Mouse (Mus musculus): ENCODE results near the gene Cant1.

Cant1 gene

GRCm38 (mm10) chr11:118431100-118431948 lies 12.4 kb upstream of the Cant1 start:
- DNase-seq (ENCODE audit: low read depth in 1 of 2, low spot score in 2 of 2): no peak

- DNase-seq (ENCODE audit: low read depth in 1 of 2, low spot score in 2 of 2): no peak
Measured at GRCm38 (mm10) chr11:118430291-118430885, 11.5 kb upstream of the Cant1 start.

DNA sequence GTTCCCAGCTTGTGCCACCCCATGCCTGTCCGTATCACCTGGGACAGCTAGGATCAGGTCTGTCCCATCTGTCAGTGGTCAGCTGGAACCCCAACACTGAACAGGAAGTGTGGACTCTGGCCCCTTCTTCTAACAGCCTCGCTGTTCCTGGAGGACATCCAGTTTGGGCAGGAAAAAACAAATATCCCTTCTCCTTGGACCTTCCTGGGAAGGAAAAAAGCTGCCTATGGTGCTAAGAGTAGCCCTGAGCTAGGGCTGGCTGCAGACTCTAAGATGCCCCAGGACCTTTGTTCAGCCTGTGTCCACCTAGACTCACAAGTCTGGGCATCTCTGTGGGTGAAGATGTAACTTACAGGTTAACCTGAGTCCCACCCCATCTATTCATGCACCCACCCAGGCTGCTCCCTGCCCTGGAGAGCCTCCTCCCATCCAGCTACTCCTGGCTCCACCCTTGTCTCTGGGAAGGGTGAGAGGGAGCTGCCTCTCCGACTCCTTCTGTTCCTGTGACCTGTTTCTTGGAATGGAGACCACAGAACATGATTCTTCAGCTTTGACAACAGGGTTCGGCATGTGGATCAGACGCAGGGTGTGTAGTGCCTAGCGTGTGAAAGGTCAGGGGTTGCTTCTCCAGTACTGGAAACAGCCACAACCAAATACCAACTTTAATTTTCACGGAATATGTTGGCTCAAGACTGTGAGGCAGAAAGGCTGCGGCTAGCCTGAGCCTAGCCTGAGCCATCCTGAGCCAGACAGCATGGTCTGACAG lies 10.2 kb upstream of the Cant1 start:
- no peak for DNase-seq (ENCODE audit: low read depth in 1 of 2, low spot score in 2 of 2)

- no peak for DNase-seq (ENCODE audit: low read depth in 1 of 2, low spot score in 2 of 2)
Measured at GRCm38 (mm10) chr11:118428460-118428868, 9.6 kb upstream of the Cant1 start.

GRCm38 (mm10) chr11:118427986-118428385 lies 9.1 kb upstream of the Cant1 start, which contains the start of gene C1qtnf1:
C1qtnf1 (plus strand) TSS chr11:118428203.
- no peak for DNase-seq (ENCODE audit: low read depth in 1 of 2, low spot score in 2 of 2)

- DNase-seq (ENCODE audit: low read depth in 1 of 2, low spot score in 2 of 2): no peak
Measured at GRCm38 (mm10) chr11:118427266-118427779, 8.4 kb upstream of the Cant1 start.

GRCm38 (mm10) chr11:118426765-118427164 lies 7.9 kb upstream of the Cant1 start:
- DNase-seq (ENCODE audit: low read depth in 1 of 2, low spot score in 2 of 2): no peak

DNA sequence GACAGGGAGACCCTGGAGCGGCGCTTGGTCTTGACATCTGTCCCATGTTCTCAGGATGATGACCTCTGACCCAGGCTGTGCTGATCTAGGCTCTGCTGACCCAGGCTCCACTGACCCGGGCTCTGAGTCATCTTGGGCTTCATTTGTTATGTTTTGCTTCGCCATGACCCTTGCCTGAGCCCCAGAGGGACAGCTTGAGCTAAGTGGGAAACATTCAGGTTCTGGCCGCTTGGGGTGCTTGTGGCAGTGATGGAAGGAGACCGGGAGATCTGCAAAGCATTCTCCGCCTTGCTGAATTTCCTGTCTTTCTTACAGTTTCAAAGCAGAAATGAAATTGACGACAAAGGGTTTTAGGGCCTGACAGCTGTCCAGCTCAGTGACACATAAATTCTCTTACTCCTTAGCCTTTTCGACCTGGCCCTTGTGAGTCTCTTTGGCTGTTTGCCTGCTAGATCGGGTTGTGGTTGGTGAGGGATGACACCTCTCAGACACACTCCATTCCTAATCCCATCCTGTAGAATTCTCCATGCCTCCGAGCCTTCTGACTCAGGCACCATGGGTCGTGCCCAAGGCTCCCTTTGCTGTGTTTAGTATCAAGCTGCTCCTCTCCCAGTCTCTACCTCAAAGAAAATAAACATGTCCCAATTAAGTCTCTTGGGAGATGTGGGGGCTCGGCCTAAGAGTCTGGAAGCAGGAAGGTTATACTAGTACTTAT lies 5.9 kb upstream of the Cant1 start:
- DNase-seq (ENCODE audit: low read depth in 1 of 2, low spot score in 2 of 2): no peak

DNA sequence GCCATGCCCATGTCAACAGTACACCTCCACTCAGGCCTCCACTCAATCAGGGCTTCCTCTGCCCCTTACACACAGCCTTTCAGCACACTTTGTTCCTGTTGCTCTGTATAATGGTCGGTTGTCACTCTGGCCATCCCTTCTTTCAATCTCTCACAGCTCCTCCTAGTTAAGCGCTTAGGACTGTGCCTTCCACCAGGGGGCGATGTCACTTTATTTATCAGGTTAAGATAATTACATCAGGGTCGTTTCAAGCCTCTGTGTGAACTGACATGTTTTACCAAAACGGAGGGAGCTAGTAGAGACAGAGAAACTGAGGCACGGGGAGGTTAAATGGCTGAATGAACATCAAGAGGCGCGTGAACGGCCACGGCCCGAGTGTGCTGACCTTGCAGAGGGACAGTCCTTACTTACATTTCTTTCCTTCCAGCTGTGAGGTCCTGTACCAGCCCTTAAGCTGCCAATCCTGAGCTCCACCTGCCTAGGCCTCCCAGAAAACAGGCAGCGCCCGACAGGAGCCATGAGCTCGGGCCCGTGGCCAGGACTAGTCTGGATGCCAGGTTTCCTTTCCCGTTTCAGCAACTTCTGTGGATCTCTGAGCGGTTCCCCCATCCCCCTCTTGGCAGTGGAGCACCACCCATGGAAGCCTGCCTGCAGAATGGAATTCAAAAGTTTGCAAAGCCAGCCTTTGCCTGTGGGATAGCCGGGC lies 4.5 kb upstream of the Cant1 start:
- peak; percentile 16 to 43 for DNase-seq (ENCODE audit: low read depth in 1 of 2, low spot score in 2 of 2)

- DNase-seq (ENCODE audit: low read depth in 1 of 2, low spot score in 2 of 2): no peak
Measured at GRCm38 (mm10) chr11:118420261-118420660, 1.4 kb upstream of the Cant1 start.

DNA sequence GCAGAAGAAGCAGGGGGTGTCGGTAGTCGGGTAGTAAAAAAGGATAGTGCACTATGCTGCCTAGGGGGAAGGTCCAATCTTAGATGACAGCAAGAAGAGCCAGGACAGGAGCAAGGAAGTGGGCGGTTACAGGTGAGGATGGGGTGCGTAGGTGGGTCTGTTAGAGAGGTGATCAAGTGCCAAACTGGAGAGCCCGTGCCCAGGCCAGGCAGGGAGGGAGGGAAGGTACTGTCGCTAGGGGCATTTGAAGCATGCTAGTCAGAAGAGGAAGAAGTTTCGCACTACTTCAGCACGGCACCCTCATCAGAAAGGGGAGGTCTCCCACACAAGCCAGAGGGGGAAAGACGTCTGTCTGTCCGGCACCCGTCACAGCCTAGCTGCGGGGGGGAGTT lies 448 bp downstream of the Cant1 start:
- DNase-seq (ENCODE audit: low read depth in 1 of 2, low spot score in 2 of 2): no peak

- DNase-seq (ENCODE audit: low read depth in 1 of 2, low spot score in 2 of 2): no peak
Measured at GRCm38 (mm10) chr11:118417496-118417895, 1.4 kb downstream of the Cant1 start.

GRCm38 (mm10) chr11:118416046-118416445 lies 2.8 kb downstream of the Cant1 start:
- DNase-seq (ENCODE audit: low read depth in 1 of 2, low spot score in 2 of 2): no peak

- DNase-seq (ENCODE audit: low read depth in 1 of 2, low spot score in 2 of 2): no peak
Measured at GRCm38 (mm10) chr11:118415630-118416029, 3.3 kb downstream of the Cant1 start.

GRCm38 (mm10) chr11:118414270-118414669 lies 4.6 kb downstream of the Cant1 start:
- DNase-seq (ENCODE audit: low read depth in 1 of 2, low spot score in 2 of 2): no peak

- no peak for DNase-seq (ENCODE audit: low read depth in 1 of 2, low spot score in 2 of 2)
Measured at GRCm38 (mm10) chr11:118413055-118413454, 5.8 kb downstream of the Cant1 start.

- DNase-seq (ENCODE audit: low read depth in 1 of 2, low spot score in 2 of 2): no peak
Measured at GRCm38 (mm10) chr11:118412601-118413000, 6.3 kb downstream of the Cant1 start.

DNA sequence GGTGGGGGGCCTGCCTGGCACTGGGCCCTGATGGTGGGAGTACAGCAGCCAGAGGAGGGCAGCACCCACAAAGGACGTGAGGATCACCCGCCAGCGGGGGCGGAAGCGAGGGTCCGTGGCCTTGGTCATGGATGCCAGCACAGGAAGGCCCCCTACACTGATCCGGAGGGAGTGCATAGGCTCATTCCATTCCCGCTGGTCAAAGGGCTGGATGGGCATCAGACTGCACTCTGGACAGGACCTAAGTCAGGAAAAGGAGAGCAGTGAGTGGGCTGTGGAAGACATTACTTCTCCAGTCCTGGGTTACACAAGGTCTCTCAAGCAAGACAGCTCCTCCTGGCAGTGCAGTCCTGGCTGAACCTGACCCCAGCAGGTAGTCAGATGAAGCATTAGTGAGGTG lies 7.6 kb downstream of the Cant1 start:
- no peak for DNase-seq (ENCODE audit: low read depth in 1 of 2, low spot score in 2 of 2)

GRCm38 (mm10) chr11:118410479-118410878 lies 8.4 kb downstream of the Cant1 start:
- no peak for DNase-seq (ENCODE audit: low read depth in 1 of 2, low spot score in 2 of 2)

DNA sequence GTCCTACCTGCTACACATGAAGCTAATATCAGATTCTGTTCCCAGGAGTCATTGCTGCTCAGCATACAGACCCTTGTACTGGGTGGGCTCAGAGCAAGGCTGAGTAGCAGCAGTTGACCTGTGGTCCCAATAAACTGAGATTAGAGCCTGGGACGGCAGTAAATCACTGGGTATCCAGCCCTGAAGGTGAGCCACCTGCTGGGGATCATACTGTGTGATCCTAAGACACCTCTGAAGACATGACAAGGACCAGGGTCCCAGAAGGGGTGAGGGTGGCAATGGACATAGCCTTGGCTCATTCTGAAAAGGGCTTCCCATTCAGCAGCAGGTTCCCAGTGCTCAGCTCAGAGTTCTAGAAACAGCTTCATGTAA lies 8.8 kb downstream of the Cant1 start:
- DNase-seq (ENCODE audit: low read depth in 1 of 2, low spot score in 2 of 2): no peak

All from monocyte, adult 2 months (primary cell).